Mouse (Mus musculus) lung, postnatal 0 days (tissue): ENCODE results near the gene B4gat1. TPM values are rescaled to one million over a fixed set of nuclear protein-coding genes. Genes with fewer than 3 reads are reported as not detected.
A peak's percentile ranks its signal among the peaks of the same experiment; 100 is the strongest.
"Not testable (repeated sequence)": the region's sequence is repeated elsewhere in the genome, so short reads cannot be mapped to it uniquely, and the experiment has no call there.

Experiments used
- ATAC-seq: fragments of 200-750 bp; cut with Nextera tagmentation; 2 replicates; pipeline ENCODE4 v1.8.0; 2017; ENCODE audit warnings: moderate library complexity
- DNase-seq: peaks from one replicate; pipeline ENCODE4 v3.0.0-alpha.2; 2016; ENCODE audit warnings: low spot score
- H3K27ac ChIP-seq: fragments of 300-500 bp; sonication (generic); 2 replicates; pipeline ENCODE4 v1.5.1; 2014; ENCODE audit warnings: antibody characterized with exemption, mild to moderate bottlenecking, low read length, mixed read lengths
- H3K27me3 ChIP-seq: fragments of 300-500 bp; sonication (generic); replicated peaks from 2 replicates; pipeline ENCODE4 v1.6.1; 2014; ENCODE audit warnings: low read length, mixed read lengths; ENCODE audit not compliant: insufficient read depth
- H3K36me3 ChIP-seq: fragments of 300-500 bp; sonication (generic); 2 replicates; pipeline ENCODE4 v1.6.1; 2014; ENCODE audit warnings: low read length, mixed read lengths; ENCODE audit not compliant: insufficient read depth
- H3K4me1 ChIP-seq: fragments of 300-500 bp; sonication (generic); 2 replicates; pipeline ENCODE4 v1.6.1; 2014; ENCODE audit warnings: antibody characterized with exemption, low read depth, low read length, mixed read lengths; ENCODE audit not compliant: insufficient read depth
- H3K4me2 ChIP-seq: fragments of 300-500 bp; sonication (generic); replicated peaks from 2 replicates; pipeline ENCODE4 v1.6.1; 2014; ENCODE audit warnings: low read depth, mild to moderate bottlenecking, low read length, moderate library complexity, mixed read lengths
- H3K4me3 ChIP-seq: fragments of 300-500 bp; sonication (generic); 2 replicates; pipeline ENCODE4 v1.5.1; 2014; ENCODE audit warnings: low read depth, low read length
- H3K9ac ChIP-seq: fragments of 300-500 bp; sonication (generic); replicated peaks from 2 replicates; pipeline ENCODE4 v1.6.1; 2014; ENCODE audit warnings: low read depth, mild to moderate bottlenecking
- H3K9me3 ChIP-seq: fragments of 300-500 bp; sonication (generic); 2 replicates; pipeline ENCODE4 v1.6.1; 2016; ENCODE audit warnings: low read length, mixed read lengths
- CTCF ChIP-seq: IDR thresholded peaks from 2 replicates; pipeline ENCODE4 v1.5.1; 2016; ENCODE audit warnings: antibody characterized with exemption, mild to moderate bottlenecking
- EP300 ChIP-seq: IDR thresholded peaks from 2 replicates; pipeline ENCODE4 v1.6.1; 2016; ENCODE audit warnings: antibody characterized with exemption, mild to moderate bottlenecking, control low read depth
- WGBS: fragments of 180-500 bp; shearing (Covaris S2); extraction: QIAGEN DNeasy Blood & Tissue Kit; methylation state at CpG from one replicate; pipeline ENCODE4 v1.1.7; 2014; 5-methylcytosine and 5-hydroxymethylcytosine counted together
- polyA plus RNA-seq: library from polyadenylated mRNA; unstranded; fragments of >200 nt; fragmentation: Nextera tagmentation; extraction: Ambion mirVana; gene quantifications from 2 replicates; pipeline ENCODE4 v1.2.1, GENCODE M21; 2015

Gene B4gat1
- polyA plus RNA-seq, 1 experiment from 2014 or later, result 33.8 TPM

- Histone ChIP-seq H3K27ac (no peak overlapping the region), H3K27me3 (peaks cover 22% of the 10 kb centered on the region), H3K4me2 (no peak overlapping the region), H3K36me3 (no peaks in the 10 kb centered on the region), H3K4me1 (no peaks in the 10 kb centered on the region), H3K9me3 (no peaks in the 10 kb centered on the region), H3K4me3 (no peak overlapping the region), H3K9ac (no peak overlapping the region)
- WGBS, result 1% methylated on average over 9 of the region's 9 CpGs
- DNase-seq (peak; percentile 88), ATAC-seq (peak; percentile 73)
- TF ChIP-seq CTCF (peak; percentile 16; the same call in 1 of the 2 replicates), EP300 (no peak)
These were observed 45.7 kb upstream of the B4gat1 start for GRCm38 (mm10) chr19:4992904-4993303.

DNA sequence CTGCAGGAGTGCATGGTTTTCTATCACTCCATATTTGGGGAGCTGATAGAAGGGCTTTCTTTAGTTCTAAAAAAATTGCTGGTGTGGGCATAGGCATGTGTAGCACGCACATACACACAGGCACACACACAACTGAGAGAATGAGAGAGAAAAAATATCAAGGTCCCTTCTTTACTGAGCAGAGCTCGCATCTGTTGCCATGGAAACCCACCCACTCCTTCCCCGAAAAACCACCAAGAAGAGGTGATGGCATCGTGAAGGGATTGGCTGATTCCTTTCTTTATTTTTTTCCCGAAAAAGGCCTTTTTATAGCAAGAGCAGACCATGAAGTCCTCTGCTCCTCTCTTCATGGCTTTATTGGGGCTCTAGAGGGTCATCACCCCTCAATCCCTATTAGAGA is 44.6 kb upstream of the B4gat1 start:
- ATAC-seq (no peak), DNase-seq (no peak)
- Histone ChIP-seq H3K27ac (no peak overlapping the region), H3K4me3 (no peak overlapping the region), H3K9me3 (no peaks in the 10 kb centered on the region), H3K9ac (no peak overlapping the region), H3K36me3 (no peaks in the 10 kb centered on the region), H3K4me1 (no peaks in the 10 kb centered on the region), H3K4me2 (no peak overlapping the region), H3K27me3 (peaks cover 22% of the 10 kb centered on the region)
- WGBS, result 46% methylated on average over 5 of the region's 5 CpGs
- no peak for TF ChIP-seq EP300
- TF ChIP-seq CTCF, result no peak

- H3K27ac ChIP-seq, result no peak overlapping the region
- no peaks in the 10 kb centered on the region for H3K27me3 ChIP-seq
- DNase-seq (peak; percentile 32), ATAC-seq (no peak)
- H3K4me2 ChIP-seq, result no peak overlapping the region
- H3K4me3 ChIP-seq, result no peak overlapping the region
- no peaks in the 10 kb centered on the region for H3K36me3 ChIP-seq
- H3K9me3 ChIP-seq, result no peaks in the 10 kb centered on the region
- TF ChIP-seq CTCF (no peak), EP300 (no peak)
- no peaks in the 10 kb centered on the region for H3K4me1 ChIP-seq
- WGBS, result 57% methylated on average over 6 of the region's 6 CpGs
- no peak overlapping the region for H3K9ac ChIP-seq
These were observed 39.0 kb upstream of the B4gat1 start for GRCm38 (mm10) chr19:4999445-5000140.

DNA sequence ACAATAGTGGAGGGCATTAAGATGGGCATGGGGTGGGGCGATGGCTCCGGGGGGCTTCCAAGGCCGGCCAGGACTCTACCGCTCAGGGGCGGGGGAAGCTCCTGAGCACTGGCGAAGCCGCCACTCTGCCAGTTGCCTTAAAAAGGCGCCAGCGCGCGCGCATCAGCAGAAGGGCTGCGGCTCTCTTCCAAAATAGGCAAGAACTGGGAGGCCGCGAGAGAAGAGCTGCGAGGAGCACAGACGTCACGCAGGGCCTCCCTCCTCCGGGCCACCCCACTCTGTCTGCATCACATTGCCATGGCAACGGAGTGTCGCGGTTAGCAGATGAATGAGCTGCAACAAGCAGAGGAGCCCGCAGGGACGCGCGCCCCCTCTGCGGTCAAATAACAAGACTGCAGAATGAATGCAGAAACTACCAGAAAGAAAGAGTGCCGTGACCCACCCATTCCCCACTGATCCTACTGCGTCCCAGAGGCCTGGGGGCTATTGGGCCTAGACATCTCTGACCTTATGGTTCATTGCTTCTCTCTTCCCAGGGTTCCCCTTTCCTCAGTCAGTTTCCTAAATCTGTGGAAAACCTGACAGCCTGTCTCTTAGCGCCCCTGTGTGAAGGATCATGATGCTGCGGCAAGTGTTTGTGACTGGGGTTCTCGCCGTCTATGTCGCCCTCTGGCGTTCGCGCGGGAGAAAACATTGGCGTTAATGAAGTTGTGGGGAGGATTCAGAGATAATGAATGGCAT is 36.8 kb upstream of the B4gat1 start:
- Histone ChIP-seq H3K4me3 (no peak overlapping the region), H3K9ac (no peak overlapping the region), H3K27me3 (no peaks in the 10 kb centered on the region), H3K27ac (no peak overlapping the region), H3K4me2 (0 out of 2 replicates have a peak overlapping the region, but pooled peaks have one; percentile 11), H3K9me3 (no peaks in the 10 kb centered on the region), H3K36me3 (no peaks in the 10 kb centered on the region), H3K4me1 (no peaks in the 10 kb centered on the region)
- DNase-seq (peak; percentile 79), ATAC-seq (peak; percentile 91)
- 2% methylated on average over 39 of the region's 39 CpGs for WGBS
- TF ChIP-seq EP300 (no peak), CTCF (peak; percentile 88)

DNA sequence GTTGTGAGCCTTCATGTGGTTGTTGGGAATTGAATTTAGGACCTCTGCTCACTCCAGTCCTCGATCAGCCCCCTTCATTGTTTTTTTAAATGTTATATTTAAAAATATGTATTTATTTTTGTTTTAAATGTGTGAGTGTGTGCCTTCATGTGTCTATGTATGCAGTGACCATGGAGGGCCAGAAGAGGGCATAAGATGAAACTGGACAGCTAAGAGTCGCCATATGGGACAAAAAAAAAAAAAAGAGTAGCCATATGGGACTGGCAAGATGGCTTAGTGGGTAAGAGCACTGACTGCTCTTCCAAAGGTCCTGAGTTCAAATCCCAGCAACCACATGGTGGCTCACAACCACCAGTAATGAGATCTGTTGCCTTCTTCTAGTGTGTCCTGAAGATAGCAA is 35.0 kb upstream of the B4gat1 start:
- not testable (repeated sequence) for H3K27me3 ChIP-seq, ATAC-seq, H3K36me3 ChIP-seq, H3K4me1 ChIP-seq, H3K4me3 ChIP-seq, H3K27ac ChIP-seq, H3K9ac ChIP-seq, H3K9me3 ChIP-seq, DNase-seq, H3K4me2 ChIP-seq
- TF ChIP-seq CTCF, result peak; percentile 27
- 39% methylated on average over 2 of the region's 2 CpGs for WGBS

GRCm38 (mm10) chr19:5004925-5005324 is 33.7 kb upstream of the B4gat1 start:
- 53% methylated on average over 4 of the region's 4 CpGs for WGBS
- Histone ChIP-seq H3K4me1 (no peaks in the 10 kb centered on the region), H3K4me2 (no peak overlapping the region), H3K9ac (no peak overlapping the region), H3K9me3 (no peaks in the 10 kb centered on the region), H3K36me3 (no peaks in the 10 kb centered on the region), H3K27ac (no peak overlapping the region), H3K27me3 (no peaks in the 10 kb centered on the region), H3K4me3 (no peak overlapping the region)
- ATAC-seq (no peak), DNase-seq (no peak)
- TF ChIP-seq CTCF (no peak), EP300 (no peak)
